Mouse (Mus musculus): ENCODE results near the gene Pik3r2.

Pik3r2 gene

DNA sequence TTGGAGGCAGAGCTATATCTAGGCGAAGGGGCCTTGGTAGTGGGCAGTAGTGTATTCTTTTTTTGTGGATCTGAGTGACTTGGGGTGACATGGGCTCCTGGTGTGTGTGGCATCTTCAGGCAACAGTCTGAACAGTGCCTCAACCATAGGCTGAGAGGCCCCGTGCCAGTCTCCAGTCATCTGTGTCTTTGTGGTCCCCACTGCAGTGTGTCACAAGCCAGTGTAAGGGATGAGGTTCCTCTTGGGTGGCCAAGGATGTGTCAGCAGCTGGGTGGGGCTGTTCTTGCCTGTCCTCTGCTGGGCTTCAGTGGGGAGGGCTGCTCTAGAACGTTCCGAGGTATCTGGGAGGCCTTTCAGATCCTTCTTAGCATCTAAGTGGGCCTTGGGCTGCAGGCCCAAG lies 45.6 kb downstream of the Pik3r2 start:
- no peak for DNase-seq

DNA sequence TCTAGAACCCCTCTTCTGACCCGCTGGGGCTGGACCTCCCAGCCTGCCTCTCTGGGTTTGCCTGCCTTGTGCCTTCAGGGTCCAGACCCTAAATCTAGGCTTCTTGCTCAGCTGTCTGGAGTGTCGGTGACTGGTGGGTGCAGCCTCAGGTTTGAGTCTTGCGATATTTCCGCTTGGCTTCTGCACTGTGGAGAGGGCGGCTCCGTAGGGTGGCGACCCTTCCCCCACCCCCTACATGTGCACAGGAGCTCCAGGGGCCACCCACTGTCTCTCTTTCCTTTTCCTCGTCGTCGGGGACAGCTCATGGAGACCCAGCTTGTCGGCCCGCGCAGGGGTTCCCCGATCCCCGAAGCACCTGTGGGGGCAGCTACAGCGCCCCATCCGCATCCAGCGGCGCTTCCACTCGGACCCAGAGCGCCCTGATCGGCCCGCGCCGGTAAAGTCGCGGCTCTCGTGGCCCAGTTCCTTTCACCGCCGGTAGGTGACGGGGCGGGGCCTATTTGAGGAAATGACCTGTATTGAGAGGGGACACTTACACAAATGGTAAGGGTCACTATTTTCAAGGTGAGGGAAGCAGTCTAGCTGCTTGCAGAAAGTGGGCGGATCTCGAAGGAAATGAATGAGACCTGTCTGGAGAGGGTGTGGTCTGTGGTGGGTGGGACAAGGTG lies 46.6 kb downstream of the Pik3r2 start:
- peak; percentile 53 for DNase-seq

DNA sequence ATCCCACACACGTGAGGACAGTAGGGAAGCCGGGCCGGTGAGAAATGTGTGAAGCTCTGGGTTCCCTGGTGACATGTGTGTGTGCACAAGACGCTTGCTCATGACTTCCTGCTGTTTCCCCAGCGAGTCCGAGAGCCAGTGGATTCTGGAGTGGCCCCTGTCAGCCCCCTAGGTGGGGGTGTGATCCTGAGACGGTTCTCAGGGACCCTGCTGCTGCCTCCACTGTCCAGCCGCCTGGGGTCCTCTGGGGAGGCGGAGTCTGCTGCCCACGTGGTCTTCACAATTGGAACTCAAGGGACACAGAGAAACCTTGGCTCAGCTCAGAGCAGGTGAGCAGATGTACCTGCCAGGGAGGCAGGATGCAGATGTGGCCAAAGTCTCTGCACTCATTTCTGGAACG lies 49.8 kb downstream of the Pik3r2 start:
- DNase-seq, result no peak

DNA sequence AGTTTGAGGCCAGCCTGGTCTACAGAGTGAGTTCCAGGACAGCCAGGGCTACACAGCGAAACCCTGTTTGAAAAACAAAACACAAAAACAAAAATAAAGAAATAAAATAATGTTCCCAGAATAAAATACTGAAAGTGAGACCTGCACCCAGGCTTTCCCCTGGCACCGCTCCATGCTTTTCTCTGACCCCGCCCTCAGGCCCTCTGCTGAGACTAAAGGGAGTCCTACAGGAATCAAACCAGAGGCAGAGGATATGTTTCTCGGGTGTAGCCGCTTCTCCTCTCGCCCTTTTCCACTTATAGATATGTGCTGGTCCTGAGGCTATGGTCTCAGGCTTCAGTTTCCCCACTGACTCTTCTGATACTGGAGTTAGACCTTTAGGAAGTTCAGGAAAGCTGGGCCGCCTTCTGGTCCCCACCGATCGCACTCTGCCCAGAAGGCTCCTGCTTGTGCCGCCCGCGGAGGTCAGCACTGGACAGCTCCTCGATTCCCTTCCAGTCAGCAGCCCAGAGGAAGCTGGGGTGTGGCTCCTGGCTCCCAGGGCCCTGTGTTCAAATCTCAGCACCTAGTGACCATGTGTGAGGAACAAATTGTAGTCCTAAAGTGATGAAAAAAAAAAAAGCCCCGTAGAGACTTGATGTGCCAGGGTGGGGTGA lies 50.6 kb downstream of the Pik3r2 start:
- peak; percentile 64 for DNase-seq

DNA sequence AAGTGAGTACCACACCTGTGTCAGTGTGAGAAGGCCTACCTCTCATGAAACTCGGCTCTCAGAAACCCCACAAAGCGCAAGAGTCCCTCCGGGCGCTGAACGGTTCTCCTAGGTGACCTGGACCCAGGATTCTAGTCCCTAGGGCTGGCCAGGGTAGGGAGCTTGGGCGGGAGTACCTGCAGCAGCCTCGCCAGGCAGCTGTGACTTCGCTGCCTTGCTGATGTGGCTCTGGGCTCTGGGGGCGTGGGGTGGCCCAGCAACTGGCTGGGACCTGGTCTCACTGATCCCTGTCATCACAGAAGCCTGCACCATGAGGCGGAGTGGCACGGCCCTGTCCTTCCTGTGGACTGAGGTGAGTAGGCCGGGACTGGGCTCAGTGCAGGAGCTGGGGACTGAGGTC lies 52.3 kb downstream of the Pik3r2 start:
- DNase-seq, result no peak

DNA sequence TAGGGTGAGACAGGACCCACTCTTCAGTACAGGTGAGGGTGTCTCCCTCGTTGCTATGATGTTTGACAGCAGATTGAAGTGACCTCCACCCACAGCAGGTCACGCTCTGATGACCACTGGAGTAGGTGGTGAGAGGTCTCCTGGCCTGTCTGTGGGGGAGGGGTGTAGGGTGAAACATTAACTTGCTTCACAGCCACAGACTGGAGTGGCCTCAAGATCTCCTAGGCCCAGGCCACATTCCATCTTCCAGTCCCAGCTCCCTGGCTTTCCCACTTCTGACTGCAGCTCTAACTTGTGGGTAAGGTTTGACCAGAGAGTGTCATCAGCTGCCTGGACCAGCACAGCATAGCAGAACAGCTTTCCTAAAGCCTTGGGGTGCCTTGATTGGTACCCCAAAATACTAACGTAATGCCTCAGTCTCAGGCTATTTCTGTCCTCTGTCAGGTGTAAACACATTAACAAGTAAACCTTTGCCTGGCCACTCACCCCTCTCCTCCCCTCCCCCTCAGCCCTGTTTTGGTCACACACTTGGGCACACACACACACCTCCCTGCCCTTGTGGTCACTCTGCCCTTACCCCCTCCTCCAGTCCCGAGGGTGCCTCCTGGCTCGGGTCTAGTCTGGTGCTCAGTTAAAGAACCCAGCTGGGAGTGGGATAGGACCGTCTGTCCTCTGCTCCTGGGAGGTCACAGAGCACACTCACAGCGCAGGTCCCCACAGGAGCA lies 52.9 kb downstream of the Pik3r2 start, which contains the start of gene Pde4c:
TSS of gene Pde4c (plus strand) at position 235 of the 725 bp plus-strand sequence.
- DNase-seq, result peak; percentile 77

DNA sequence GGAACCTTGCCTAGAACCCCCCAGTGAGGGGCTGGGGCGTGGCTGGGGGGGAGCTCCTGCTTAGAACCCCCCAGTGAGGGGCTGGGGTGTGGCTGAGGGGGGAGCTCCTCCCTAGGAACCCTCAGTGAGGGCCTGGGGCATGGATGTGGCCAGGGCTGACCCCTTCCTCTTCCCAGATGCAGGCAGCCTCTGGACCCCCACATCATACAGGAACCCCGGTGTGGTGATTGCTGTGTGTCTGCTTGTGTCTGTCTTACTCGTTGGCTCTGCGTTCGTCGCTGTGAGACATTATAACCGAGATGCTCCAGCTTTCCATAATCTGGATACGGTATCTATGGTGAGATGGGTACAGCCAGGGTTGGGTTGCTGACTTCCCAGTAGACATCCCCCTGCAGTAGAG lies 54.9 kb downstream of the Pik3r2 start:
- peak; percentile 7 for DNase-seq

DNA sequence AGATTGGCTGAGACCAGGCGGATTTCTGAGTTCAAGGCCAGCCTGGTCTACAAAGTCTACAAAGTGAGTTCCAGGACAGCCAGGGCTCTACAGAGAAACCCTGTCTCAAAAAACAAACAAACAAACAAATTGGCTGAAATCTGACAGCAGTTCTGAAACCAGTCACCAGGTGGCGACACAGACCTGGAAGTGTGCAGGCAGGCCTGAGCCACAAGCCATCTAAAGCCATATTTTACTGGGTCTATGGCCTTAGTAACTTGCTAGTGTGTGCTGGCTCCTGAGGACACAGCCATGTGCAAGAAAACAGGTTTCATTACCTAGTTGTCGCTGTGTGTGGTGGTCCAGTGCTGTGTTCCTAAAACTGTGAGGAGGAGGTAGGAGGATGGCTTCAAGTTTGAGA lies 55.8 kb downstream of the Pik3r2 start:
- DNase-seq, result peak; percentile 85

DNA sequence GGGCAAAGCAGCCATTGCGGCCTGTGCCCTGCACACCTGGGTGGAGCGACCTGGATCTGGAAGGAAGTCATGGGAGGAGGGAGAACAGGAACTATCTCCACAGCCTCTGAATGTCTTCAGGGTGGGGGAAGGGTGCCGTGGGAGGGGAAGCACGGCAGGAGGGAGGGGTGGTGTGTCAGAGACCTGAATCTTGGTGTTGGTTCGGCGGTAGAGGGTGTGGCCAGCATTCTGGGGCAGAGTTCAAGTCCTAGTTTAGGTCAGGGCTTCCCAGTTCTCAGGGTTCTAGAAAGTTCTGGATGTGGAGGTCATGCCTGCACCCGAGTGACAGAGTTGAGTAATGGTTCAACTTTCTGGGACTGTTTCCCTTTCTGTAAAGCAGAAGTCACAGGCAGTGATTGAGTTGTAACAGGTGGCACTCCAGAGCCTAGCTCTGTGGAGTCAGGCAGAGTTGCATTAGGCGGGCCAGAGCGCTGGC lies 56.7 kb downstream of the Pik3r2 start:
- peak; percentile 20 for DNase-seq

DNA sequence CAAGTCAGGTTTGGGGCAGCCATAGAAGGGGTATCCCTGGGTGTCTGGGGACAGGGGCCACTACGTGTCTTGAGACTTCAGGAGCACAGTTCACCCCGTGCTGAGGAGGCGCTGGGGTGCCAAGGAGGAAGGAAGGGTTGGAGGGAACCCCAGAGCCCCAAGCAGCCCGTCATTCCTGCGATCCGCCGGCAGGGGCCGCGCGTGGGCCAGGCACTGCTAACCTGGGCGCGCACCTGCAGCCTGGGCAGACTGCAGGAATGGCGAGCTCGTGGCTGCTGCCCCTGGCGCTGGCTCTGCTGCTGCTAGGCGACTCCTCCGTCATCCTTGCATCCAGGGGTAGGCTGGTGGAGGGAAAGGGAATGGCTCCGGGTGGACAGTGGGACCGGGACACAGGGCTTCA lies 58.2 kb downstream of the Pik3r2 start, which contains the start of gene Gm3336:
TSS of gene Gm3336 (plus strand) at position 247 of the 400 bp plus-strand sequence.
- DNase-seq, result peak; percentile 71
